Mouse (Mus musculus) bone marrow macrophage, adult 2 months (primary cell): ENCODE measurements at regions not wholly inside any gene's neighbourhood (a gene's known extent, or its start where the extent isn't known, plus 50 kb on each side); places are given as distances from the start of the nearest gene placed in this dataset.

Source experiments
- CTCF ChIP-seq: IDR thresholded peaks from 2 replicates; pipeline ENCODE4 v1.5.1; 2012; ENCODE audit warnings: low read depth, mild to moderate bottlenecking, low read length, moderate library complexity
- POLR2A ChIP-seq: IDR thresholded peaks from 2 replicates; pipeline ENCODE4 v1.6.1; 2012; ENCODE audit warnings: mild to moderate bottlenecking, low read depth, low read length, borderline replicate concordance

- TF ChIP-seq CTCF (no peak), POLR2A (no peak)
Measured at GRCm38 (mm10) chr7:138616468-138616867, 218.9 kb upstream of the Tcerg1l start.
